Mouse (Mus musculus) liver, embryonic 11.5 days (tissue): ENCODE measurements at regions not wholly inside any gene's neighbourhood (a gene's known extent, or its start where the extent isn't known, plus 50 kb on each side); places are given as distances from the start of the nearest gene placed in this dataset.

ENCODE experiments used
- ATAC-seq: fragments of 200-750 bp; cut with Nextera tagmentation; replicated peaks from 2 replicates; pipeline ENCODE4 v1.8.0; 2017; ENCODE audit warnings: moderate number of reproducible peaks, mild to moderate bottlenecking, moderate TSS enrichment, moderate library complexity; ENCODE audit not compliant: low FRiP score
- DNase-seq: peaks from one replicate; pipeline ENCODE4 v3.0.0-alpha.2; 2017; ENCODE audit warnings: low spot score
- H3K27ac ChIP-seq: fragments of 300-500 bp; sonication (generic); 2 replicates; pipeline ENCODE4 v1.5.1; 2014; ENCODE audit warnings: mild to moderate bottlenecking, low read depth, low read length, control low read depth
- H3K27me3 ChIP-seq: fragments of 300-500 bp; sonication (generic); replicated peaks from 2 replicates; pipeline ENCODE4 v1.6.1; 2014; ENCODE audit warnings: low read length, mixed read lengths; ENCODE audit not compliant: control insufficient read depth, insufficient read depth
- H3K36me3 ChIP-seq: fragments of 300-500 bp; sonication (generic); 2 replicates; pipeline ENCODE4 v1.6.1; 2014; ENCODE audit warnings: mild to moderate bottlenecking, low read length, moderate library complexity, mixed read lengths; ENCODE audit not compliant: control insufficient read depth, insufficient read depth
- H3K4me1 ChIP-seq: fragments of 300-500 bp; sonication (generic); replicated peaks from 2 replicates; pipeline ENCODE4 v1.6.1; 2014; ENCODE audit warnings: low read length, mixed read lengths; ENCODE audit not compliant: control insufficient read depth, insufficient read depth
- H3K4me2 ChIP-seq: fragments of 300-500 bp; sonication (generic); 2 replicates; pipeline ENCODE4 v1.6.1; 2014; ENCODE audit warnings: mild to moderate bottlenecking, control low read depth, moderate library complexity
- H3K4me3 ChIP-seq: fragments of 300-500 bp; sonication (generic); 2 replicates; pipeline ENCODE4 v1.5.1; 2014; ENCODE audit warnings: low read depth, low read length, control low read depth
- H3K9ac ChIP-seq: fragments of 300-500 bp; sonication (generic); 2 replicates; pipeline ENCODE4 v1.6.1; 2014; ENCODE audit warnings: low read depth, low read length, control low read depth
- H3K9me3 ChIP-seq: fragments of 300-500 bp; sonication (generic); 2 replicates; pipeline ENCODE4 v1.6.1; 2016; ENCODE audit warnings: low read length, inconsistent platforms, mixed read lengths; ENCODE audit not compliant: control insufficient read depth
- WGBS: fragments of 180-500 bp; shearing (Covaris S2); extraction: QIAGEN DNeasy Blood & Tissue Kit; methylation state at CpG from one replicate; pipeline ENCODE4 v1.1.7; 2014; 5-methylcytosine and 5-hydroxymethylcytosine counted together

GRCm38 (mm10) chr9:118204456-118204855, 54.5 kb upstream of the Cmc1 start:
- H3K36me3 ChIP-seq: no peaks in the 10 kb centered on the region
- DNase-seq: no peak
- no peak overlapping the region for H3K4me3 ChIP-seq
- H3K9ac ChIP-seq: no peak overlapping the region
- WGBS: 82% methylated on average over 9 of the region's 9 CpGs
- no peaks in the 10 kb centered on the region for H3K27me3 ChIP-seq
- ATAC-seq: no peak
- no peak overlapping the region for H3K27ac ChIP-seq
- H3K9me3 ChIP-seq: no peaks in the 10 kb centered on the region
- no peaks in the 10 kb centered on the region for H3K4me1 ChIP-seq
- H3K4me2 ChIP-seq: no peak overlapping the region

- Histone ChIP-seq H3K27ac (no peak overlapping the region), H3K9me3 (no peaks in the 10 kb centered on the region), H3K9ac (no peak overlapping the region), H3K4me3 (no peak overlapping the region), H3K4me2 (no peak overlapping the region), H3K36me3 (no peaks in the 10 kb centered on the region), H3K27me3 (no peaks in the 10 kb centered on the region), H3K4me1 (no peaks in the 10 kb centered on the region)
- DNase-seq: no peak
- WGBS: 83% methylated on average over 7 of the region's 7 CpGs
- no peak for ATAC-seq
Measured at GRCm38 (mm10) chr9:118206483-118206882, 56.5 kb upstream of the Cmc1 start.

- ATAC-seq (no peak), DNase-seq (no peak)
- Histone ChIP-seq H3K4me1 (no peaks in the 10 kb centered on the region), H3K9ac (no peak overlapping the region), H3K4me2 (no peak overlapping the region), H3K27ac (no peak overlapping the region), H3K36me3 (no peaks in the 10 kb centered on the region), H3K9me3 (no peaks in the 10 kb centered on the region), H3K4me3 (no peak overlapping the region), H3K27me3 (no peaks in the 10 kb centered on the region)
- WGBS: 92% methylated on average over 5 of the region's 5 CpGs
Measured at GRCm38 (mm10) chr9:118219696-118220095, 69.7 kb upstream of the Cmc1 start.

GRCm38 (mm10) chr9:118221186-118221585, 71.2 kb upstream of the Cmc1 start:
- WGBS: 81% methylated on average over 14 of the region's 14 CpGs
- H3K27me3 ChIP-seq: no peaks in the 10 kb centered on the region
- ATAC-seq: no peak
- no peak for DNase-seq
- H3K36me3 ChIP-seq: no peaks in the 10 kb centered on the region
- H3K9me3 ChIP-seq: no peaks in the 10 kb centered on the region
- H3K4me2 ChIP-seq: no peak overlapping the region
- no peak overlapping the region for H3K4me3 ChIP-seq
- H3K9ac ChIP-seq: no peak overlapping the region
- no peaks in the 10 kb centered on the region for H3K4me1 ChIP-seq
- no peak overlapping the region for H3K27ac ChIP-seq

- ATAC-seq: no peak
- no peak overlapping the region for H3K9ac ChIP-seq
- 46% methylated on average over 23 of the region's 23 CpGs for WGBS
- no peaks in the 10 kb centered on the region for H3K27me3 ChIP-seq
- H3K4me2 ChIP-seq: no peak overlapping the region
- H3K9me3 ChIP-seq: no peaks in the 10 kb centered on the region
- H3K27ac ChIP-seq: no peak overlapping the region
- H3K4me1 ChIP-seq: no peaks in the 10 kb centered on the region
- H3K36me3 ChIP-seq: no peaks in the 10 kb centered on the region
- no peak for DNase-seq
- no peak overlapping the region for H3K4me3 ChIP-seq
Measured at GRCm38 (mm10) chr9:118227401-118228061, 77.6 kb upstream of the Cmc1 start.

GRCm38 (mm10) chr9:118228691-118229427, 78.9 kb upstream of the Cmc1 start:
- Histone ChIP-seq H3K4me3 (no peak overlapping the region), H3K27me3 (no peaks in the 10 kb centered on the region), H3K4me1 (no peaks in the 10 kb centered on the region), H3K36me3 (no peaks in the 10 kb centered on the region), H3K27ac (no peak overlapping the region), H3K9ac (no peak overlapping the region), H3K9me3 (no peaks in the 10 kb centered on the region), H3K4me2 (no peak overlapping the region)
- 75% methylated on average over 19 of the region's 19 CpGs for WGBS
- DNase-seq (no peak), ATAC-seq (no peak)

GRCm38 (mm10) chr9:118240711-118241110, 90.7 kb upstream of the Cmc1 start:
- WGBS: 71% methylated on average over 4 of the region's 4 CpGs
- Histone ChIP-seq H3K27ac (no peak overlapping the region), H3K36me3 (no peaks in the 10 kb centered on the region), H3K4me2 (no peak overlapping the region), H3K4me3 (no peak overlapping the region), H3K9me3 (no peaks in the 10 kb centered on the region), H3K4me1 (no peaks in the 10 kb centered on the region), H3K9ac (no peak overlapping the region), H3K27me3 (no peaks in the 10 kb centered on the region)
- DNase-seq (no peak), ATAC-seq (no peak)

GRCm38 (mm10) chr9:118246820-118247628, 97.0 kb upstream of the Cmc1 start:
- Histone ChIP-seq H3K36me3 (no peaks in the 10 kb centered on the region), H3K27me3 (no peaks in the 10 kb centered on the region), H3K4me3 (no peak overlapping the region), H3K9me3 (no peaks in the 10 kb centered on the region), H3K4me1 (no peaks in the 10 kb centered on the region), H3K9ac (no peak overlapping the region), H3K4me2 (no peak overlapping the region), H3K27ac (no peak overlapping the region)
- DNase-seq (no peak), ATAC-seq (no peak)
- WGBS: 59% methylated on average over 15 of the region's 15 CpGs
